Mouse (Mus musculus) liver, postnatal 0 days (tissue): ENCODE results near the gene Apmap.

Experiments
- CTCF ChIP-seq: sonication (generic); IDR thresholded peaks from 2 replicates; pipeline ENCODE4 v1.5.1; 2016; ENCODE audit warnings: antibody characterized with exemption, low read depth
- EP300 ChIP-seq: IDR thresholded peaks from 2 replicates; pipeline ENCODE4 v1.6.1; 2016; ENCODE audit warnings: antibody characterized with exemption, low read depth, mild to moderate bottlenecking

- no peak for TF ChIP-seq CTCF
- no peak for TF ChIP-seq EP300
Observed at GRCm38 (mm10) chr2:150623957-150624356, 15.6 kb upstream of the Apmap start.
